Mouse (Mus musculus): ENCODE results near the gene Sqstm1.

DNA sequence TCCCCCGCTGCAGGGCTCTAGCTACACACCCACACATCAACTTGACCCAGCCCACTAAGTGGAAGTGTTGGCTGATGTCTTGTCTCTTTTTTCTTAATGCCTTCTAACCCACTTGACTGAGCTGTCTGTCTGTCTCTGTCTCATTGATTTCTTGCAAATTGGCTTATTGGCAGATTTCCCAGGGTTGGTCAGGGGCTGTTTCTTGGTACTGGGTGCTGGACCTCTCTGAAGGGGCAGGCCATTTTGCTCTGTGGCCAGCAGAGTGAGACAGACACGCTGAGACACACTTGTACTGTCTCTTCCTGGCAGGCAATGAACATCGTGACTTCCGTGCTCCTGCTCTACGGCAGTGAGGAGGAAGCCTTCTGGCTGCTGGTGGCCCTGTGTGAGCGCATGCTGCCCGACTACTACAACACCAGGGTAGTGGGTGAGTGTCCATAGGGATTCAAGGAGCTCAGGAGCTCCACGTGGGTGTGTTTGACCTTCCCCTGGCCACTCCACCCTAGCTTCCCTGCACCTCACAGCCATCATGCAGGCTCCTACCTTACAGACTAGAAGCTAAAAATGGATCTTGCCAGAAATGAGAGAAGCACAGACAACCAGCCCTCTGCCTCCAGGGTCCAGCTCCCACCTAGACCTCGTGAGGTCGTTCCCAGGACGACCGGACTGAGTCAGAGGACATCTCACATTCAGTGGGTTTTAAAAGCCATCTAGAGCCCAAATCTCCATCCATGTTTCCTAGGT, 55.7 kb downstream of the Sqstm1 start:
- no peak for TF ChIP-seq GATA1 (IDR thresholded peaks at IDR 0.05; ENCODE audit: low read length)
- no peak for TF ChIP-seq TAL1 (IDR thresholded peaks at IDR 0.05; ENCODE audit: low read length)
